Mouse (Mus musculus) hindbrain, embryonic 12.5 days (tissue): ENCODE results near the gene Tes. TPM values are rescaled to one million over a fixed set of nuclear protein-coding genes. Genes with fewer than 3 reads are reported as not detected.

Source experiments
- ATAC-seq: fragments of 200-750 bp; cut with Nextera tagmentation; 2 replicates; pipeline ENCODE4 v1.8.0; 2017; ENCODE audit warnings: moderate TSS enrichment; ENCODE audit not compliant: low FRiP score
- H3K27ac ChIP-seq: fragments of 300-500 bp; sonication (generic); 2 replicates; pipeline ENCODE4 v1.5.1; 2016; ENCODE audit warnings: mild to moderate bottlenecking
- H3K27me3 ChIP-seq: fragments of 300-500 bp; sonication (generic); 2 replicates; pipeline ENCODE4 v1.6.1; 2016; ENCODE audit warnings: mild to moderate bottlenecking
- H3K36me3 ChIP-seq: fragments of 300-500 bp; sonication (generic); 2 replicates; pipeline ENCODE4 v1.6.1; 2016; ENCODE audit warnings: mild to moderate bottlenecking
- H3K4me1 ChIP-seq: fragments of 300-500 bp; sonication (generic); 2 replicates; pipeline ENCODE4 v1.6.1; 2016
- H3K4me2 ChIP-seq: fragments of 300-500 bp; sonication (generic); replicated peaks from 2 replicates; pipeline ENCODE4 v1.6.1; 2016; ENCODE audit warnings: mild to moderate bottlenecking
- H3K4me3 ChIP-seq: fragments of 300-500 bp; sonication (generic); 2 replicates; pipeline ENCODE4 v1.5.1; 2016; ENCODE audit warnings: mild to moderate bottlenecking
- H3K9ac ChIP-seq: fragments of 300-500 bp; sonication (generic); 2 replicates; pipeline ENCODE4 v1.6.1; 2016; ENCODE audit warnings: mild to moderate bottlenecking, moderate library complexity
- H3K9me3 ChIP-seq: fragments of 300-500 bp; sonication (generic); replicated peaks from 2 replicates; pipeline ENCODE4 v1.6.1; 2016; ENCODE audit warnings: mild to moderate bottlenecking
- WGBS: fragments of 180-500 bp; shearing (Covaris S2); methylation state at CpG from one replicate; pipeline ENCODE4 v1.1.7; 2016; 5-methylcytosine and 5-hydroxymethylcytosine counted together
- polyA plus RNA-seq: library from polyadenylated mRNA; unstranded; fragments of >200 nt; fragmentation: Nextera tagmentation; extraction: Ambion mirVana; gene quantifications from 2 replicates; pipeline ENCODE4 v1.2.1, GENCODE M21; 2016

Tes gene
- polyA plus RNA-seq, 1 experiment from 2014 or later = 58.5 TPM

- Histone ChIP-seq H3K9ac (no peak overlapping the region), H3K36me3 (no peaks in the 10 kb centered on the region), H3K4me1 (peaks cover 7% of the 10 kb centered on the region), H3K4me3 (no peak overlapping the region), H3K27me3 (no peaks in the 10 kb centered on the region), H3K4me2 (no peak overlapping the region), H3K9me3 (no peaks in the 10 kb centered on the region), H3K27ac (no peak overlapping the region)
- ATAC-seq = no peak
- whole genome bisulfite sequencing = 74% methylated on average over 5 of the region's 5 CpGs
Measured at GRCm38 (mm10) chr6:17082800-17083199, 17.9 kb downstream of the Tes start.

GRCm38 (mm10) chr6:17087485-17087884 is 22.5 kb downstream of the Tes start:
- no peak overlapping the region for H3K9ac ChIP-seq

GRCm38 (mm10) chr6:17097301-17097700 is 32.4 kb downstream of the Tes start:
- no peak overlapping the region for H3K4me3 ChIP-seq
- H3K4me2 ChIP-seq = no peak overlapping the region
- peaks cover 20% of the 10 kb centered on the region; the same call in 1 of the 2 replicates for H3K36me3 ChIP-seq
- H3K4me1 ChIP-seq = no peaks in the 10 kb centered on the region
- no peaks in the 10 kb centered on the region for H3K9me3 ChIP-seq
- no peak overlapping the region for H3K9ac ChIP-seq
- H3K27me3 ChIP-seq = no peaks in the 10 kb centered on the region
- H3K27ac ChIP-seq = no peak overlapping the region
- ATAC-seq = no peak
- 94% methylated on average over 8 of the region's 8 CpGs for WGBS

More at GRCm38 (mm10) chr6:17087485-17087884, 22.5 kb downstream of the Tes start:
- no peaks in the 10 kb centered on the region for H3K9me3 ChIP-seq
- no peak overlapping the region for H3K4me2 ChIP-seq
- H3K4me3 ChIP-seq = no peak overlapping the region
- no peak for ATAC-seq
- WGBS = 71% methylated on average over 6 of the region's 6 CpGs
- H3K27ac ChIP-seq = no peak overlapping the region
- H3K36me3 ChIP-seq = no peaks in the 10 kb centered on the region
- H3K4me1 ChIP-seq = no peaks in the 10 kb centered on the region
- H3K27me3 ChIP-seq = no peaks in the 10 kb centered on the region

GRCm38 (mm10) chr6:17098559-17098958 is 33.6 kb downstream of the Tes start:
- Histone ChIP-seq H3K4me1 (no peaks in the 10 kb centered on the region), H3K9ac (no peak overlapping the region), H3K4me2 (no peak overlapping the region), H3K9me3 (no peaks in the 10 kb centered on the region), H3K27me3 (no peaks in the 10 kb centered on the region), H3K4me3 (no peak overlapping the region), H3K27ac (no peak overlapping the region), H3K36me3 (peaks cover 20% of the 10 kb centered on the region; the same call in 1 of the 2 replicates)
- ATAC-seq = no peak
- WGBS = 89% methylated on average over 9 of the region's 9 CpGs

- Histone ChIP-seq H3K4me2 (no peak overlapping the region), H3K4me3 (no peak overlapping the region), H3K9ac (no peak overlapping the region), H3K4me1 (no peaks in the 10 kb centered on the region), H3K36me3 (peaks cover 20% of the 10 kb centered on the region; the same call in 1 of the 2 replicates), H3K27ac (no peak overlapping the region), H3K27me3 (no peaks in the 10 kb centered on the region), H3K9me3 (no peaks in the 10 kb centered on the region)
- no peak for ATAC-seq
- WGBS = 86% methylated on average over 25 of the region's 25 CpGs
Measured at GRCm38 (mm10) chr6:17099477-17100130, 34.7 kb downstream of the Tes start.

- Histone ChIP-seq H3K4me1 (no peaks in the 10 kb centered on the region), H3K4me3 (no peak overlapping the region), H3K9ac (no peak overlapping the region), H3K36me3 (0 out of 2 replicates have a peak, but pooled peaks cover 4% of the 10 kb centered on the region), H3K9me3 (no peaks in the 10 kb centered on the region), H3K4me2 (no peak overlapping the region), H3K27ac (no peak overlapping the region), H3K27me3 (no peaks in the 10 kb centered on the region)
- ATAC-seq = no peak
Measured at GRCm38 (mm10) chr6:17105714-17106113, 40.8 kb downstream of the Tes start.

GRCm38 (mm10) chr6:17106493-17106892 is 41.5 kb downstream of the Tes start:
- H3K4me1 ChIP-seq = no peaks in the 10 kb centered on the region
- ATAC-seq = no peak
- WGBS = 95% methylated on average over 5 of the region's 5 CpGs
- no peaks in the 10 kb centered on the region for H3K27me3 ChIP-seq
- H3K27ac ChIP-seq = no peak overlapping the region
- H3K4me2 ChIP-seq = no peak overlapping the region
- no peaks in the 10 kb centered on the region for H3K36me3 ChIP-seq
- no peaks in the 10 kb centered on the region for H3K9me3 ChIP-seq
- H3K9ac ChIP-seq = no peak overlapping the region
- H3K4me3 ChIP-seq = no peak overlapping the region

- no peaks in the 10 kb centered on the region for H3K27me3 ChIP-seq
- H3K36me3 ChIP-seq = no peaks in the 10 kb centered on the region
- no peak overlapping the region for H3K9ac ChIP-seq
- no peak overlapping the region for H3K4me3 ChIP-seq
- no peaks in the 10 kb centered on the region for H3K4me1 ChIP-seq
- 85% methylated on average over 4 of the region's 4 CpGs for WGBS
- no peak overlapping the region for H3K27ac ChIP-seq
- no peak for ATAC-seq
- no peak overlapping the region for H3K4me2 ChIP-seq
- no peaks in the 10 kb centered on the region for H3K9me3 ChIP-seq
Measured at GRCm38 (mm10) chr6:17109204-17109603, 44.3 kb downstream of the Tes start.

GRCm38 (mm10) chr6:17110564-17111100 is 45.7 kb downstream of the Tes start:
- WGBS = 71% methylated on average over 6 of the region's 6 CpGs
- ATAC-seq = no peak
- no peaks in the 10 kb centered on the region for H3K4me1 ChIP-seq

GRCm38 (mm10) chr6:17112081-17112480 is 47.1 kb downstream of the Tes start:
- WGBS = 97% methylated on average over 1 of the region's 1 CpGs
- no peak overlapping the region for H3K27ac ChIP-seq
- H3K9me3 ChIP-seq = no peaks in the 10 kb centered on the region
- no peak overlapping the region for H3K4me3 ChIP-seq
- no peak overlapping the region for H3K9ac ChIP-seq
- no peak overlapping the region for H3K4me2 ChIP-seq
- no peaks in the 10 kb centered on the region for H3K36me3 ChIP-seq
- no peaks in the 10 kb centered on the region for H3K27me3 ChIP-seq
- ATAC-seq = no peak
- no peaks in the 10 kb centered on the region for H3K4me1 ChIP-seq

More at GRCm38 (mm10) chr6:17110564-17111100, 45.7 kb downstream of the Tes start:
- Histone ChIP-seq H3K27me3 (no peaks in the 10 kb centered on the region), H3K4me3 (no peak overlapping the region), H3K9me3 (no peaks in the 10 kb centered on the region), H3K4me2 (no peak overlapping the region), H3K36me3 (no peaks in the 10 kb centered on the region), H3K9ac (no peak overlapping the region), H3K27ac (no peak overlapping the region)

GRCm38 (mm10) chr6:17112990-17113389 is 48.0 kb downstream of the Tes start:
- WGBS = 79% methylated on average over 2 of the region's 2 CpGs
- no peak for ATAC-seq

GRCm38 (mm10) chr6:17114588-17114987 is 49.6 kb downstream of the Tes start:
- Histone ChIP-seq H3K27me3 (no peaks in the 10 kb centered on the region), H3K4me2 (no peak overlapping the region), H3K4me3 (no peak overlapping the region), H3K36me3 (no peaks in the 10 kb centered on the region), H3K27ac (no peak overlapping the region), H3K9me3 (no peaks in the 10 kb centered on the region), H3K9ac (no peak overlapping the region), H3K4me1 (no peaks in the 10 kb centered on the region)
- no peak for ATAC-seq
- 87% methylated on average over 5 of the region's 5 CpGs for WGBS

More at GRCm38 (mm10) chr6:17112990-17113389, 48.0 kb downstream of the Tes start:
- H3K9ac ChIP-seq = no peak overlapping the region
- H3K27ac ChIP-seq = no peak overlapping the region
- no peak overlapping the region for H3K4me3 ChIP-seq
- no peaks in the 10 kb centered on the region for H3K4me1 ChIP-seq
- H3K4me2 ChIP-seq = no peak overlapping the region
- H3K9me3 ChIP-seq = no peaks in the 10 kb centered on the region
- H3K27me3 ChIP-seq = no peaks in the 10 kb centered on the region
- no peaks in the 10 kb centered on the region for H3K36me3 ChIP-seq
